Mouse (Mus musculus): ENCODE results near the gene Slc9a9.

DNA sequence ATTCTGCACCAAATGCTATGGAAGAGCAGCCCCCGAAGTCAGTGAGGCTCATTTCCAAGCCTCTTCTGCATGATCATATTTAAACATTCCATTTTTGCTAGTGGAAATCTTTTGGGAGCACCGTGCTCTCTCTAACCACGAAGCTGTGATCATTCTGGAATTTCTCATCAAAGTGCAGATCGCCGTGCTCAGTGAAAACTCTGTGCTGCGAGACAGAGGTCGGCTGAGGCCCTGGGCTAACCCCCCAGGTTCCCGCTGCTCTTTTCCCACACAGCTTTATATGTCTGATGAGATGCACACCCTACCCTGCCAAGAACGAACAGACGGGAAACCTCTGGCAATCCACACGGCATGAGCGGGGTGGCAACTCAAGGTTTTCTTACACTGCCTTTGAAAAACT, 406.1 kb downstream of the Slc9a9 start:
- no peak for TF ChIP-seq CTCF (IDR thresholded peaks at IDR 0.05; ENCODE audit: control insufficient read depth, insufficient read depth, low read length)
- TF ChIP-seq POLR2A (IDR thresholded peaks at IDR 0.05; ENCODE audit: borderline replicate concordance, control insufficient read depth, low read depth, low read length): no peak

Data from bone marrow, adult 2 months (tissue).